Mouse (Mus musculus): ENCODE results near the gene Fbxo33. TPM values are rescaled to one million over a fixed set of nuclear protein-coding genes. Genes with fewer than 3 reads are reported as not detected.

Fbxo33 gene
- total RNA-seq, 2 experiments from 2014 or later, result 35.1 to 42.7 TPM

- no peak for DNase-seq (ENCODE audit: low spot score in 2 of 2)
- intact Hi-C loops (cut with DNase I), result no loop called here
Observed at GRCm38 (mm10) chr12:59206208-59206999, 13.1 kb downstream of the Fbxo33 start.

DNA sequence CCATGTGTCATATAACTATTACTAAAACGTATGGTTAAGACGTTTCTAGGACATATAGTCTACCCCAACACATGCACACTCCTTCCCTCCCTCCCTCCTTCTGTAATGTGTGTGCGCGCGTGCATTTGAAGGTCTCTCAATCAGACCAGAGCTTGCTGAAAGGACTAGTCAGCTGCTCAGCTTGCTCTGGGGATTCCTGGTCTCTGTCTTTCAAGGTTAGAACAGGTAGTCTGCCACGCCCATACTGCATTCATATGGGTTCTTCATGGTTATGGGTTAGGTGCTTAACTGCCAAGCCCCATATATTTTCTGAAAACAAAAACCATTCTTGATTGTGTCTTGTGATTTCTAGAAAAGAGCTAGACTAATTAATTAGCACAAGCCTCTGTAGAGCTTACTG, 14.0 kb downstream of the Fbxo33 start:
- DNase-seq (ENCODE audit: low spot score in 2 of 2), result no peak
- intact Hi-C loops (cut with DNase I), result no loop called here

DNA sequence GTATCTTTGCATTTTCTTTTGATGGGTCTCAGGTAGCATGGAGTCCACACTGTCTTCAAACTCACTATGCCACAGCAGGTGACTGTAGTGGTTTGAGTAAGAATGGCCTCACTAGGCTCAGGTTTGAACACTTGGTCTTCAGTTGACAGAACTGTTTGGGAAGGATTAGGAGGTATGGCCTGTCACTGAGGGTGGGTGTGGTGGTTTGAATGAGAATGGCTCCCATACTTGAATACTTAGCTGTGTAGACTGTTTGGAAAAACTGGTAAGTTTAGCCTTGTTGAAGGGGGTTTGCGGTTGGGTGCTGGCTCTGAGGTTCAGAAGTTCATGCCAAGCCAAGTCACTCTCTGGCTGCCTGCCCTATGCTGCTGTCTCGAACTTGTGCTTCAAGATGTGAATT, 20.2 kb downstream of the Fbxo33 start:
- DNase-seq (ENCODE audit: low spot score in 2 of 2), result no peak
- intact Hi-C loops (cut with DNase I), result no loop called here

- intact Hi-C loops (cut with DNase I), result no loop called here
- no peak for DNase-seq (ENCODE audit: low spot score in 2 of 2)
Observed at GRCm38 (mm10) chr12:59198750-59199149, 20.8 kb downstream of the Fbxo33 start.

DNA sequence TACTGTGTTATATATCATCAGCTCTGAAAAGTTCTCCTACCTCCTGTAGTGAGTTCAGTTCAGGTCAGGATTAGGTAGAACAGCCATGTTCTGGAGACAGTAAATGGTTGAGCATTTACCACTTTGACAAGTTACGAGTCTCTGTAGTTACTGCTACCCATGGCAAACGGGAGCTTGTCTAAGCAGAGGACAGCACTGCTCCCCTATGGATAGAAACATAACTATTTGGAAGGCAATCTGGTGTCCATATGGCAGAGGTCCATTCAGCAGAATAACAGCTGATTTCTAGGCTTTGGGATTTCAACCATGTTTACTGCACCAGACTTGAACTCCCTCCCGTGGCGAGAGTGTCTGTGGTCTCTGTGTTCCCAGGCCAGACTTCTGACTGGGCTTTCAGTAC, 23.6 kb downstream of the Fbxo33 start:
- DNase-seq (ENCODE audit: low spot score in 2 of 2), result no peak
- intact Hi-C loops (cut with DNase I), result no loop called here

DNA sequence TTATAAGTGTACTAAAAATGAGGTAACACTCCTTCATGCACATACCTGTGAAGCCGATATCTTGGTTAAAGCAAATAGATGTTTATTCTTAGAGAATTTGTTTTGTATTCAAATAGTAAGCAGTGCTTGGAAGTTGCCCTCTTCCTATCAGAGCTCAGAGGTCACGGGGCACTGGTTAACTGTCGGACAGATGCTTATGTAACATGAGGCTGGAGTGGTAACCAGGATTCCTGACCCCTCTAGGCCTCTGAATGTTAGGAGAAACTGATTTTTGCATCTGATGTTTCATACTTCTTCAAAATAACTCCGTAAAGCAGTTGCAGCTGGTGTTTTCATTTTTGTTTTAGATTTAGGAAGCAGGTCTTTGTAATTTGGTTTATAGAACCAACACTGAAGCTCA, 24.5 kb downstream of the Fbxo33 start:
- intact Hi-C loops (cut with DNase I), result no loop called here
- no peak for DNase-seq (ENCODE audit: low spot score in 2 of 2)

DNA sequence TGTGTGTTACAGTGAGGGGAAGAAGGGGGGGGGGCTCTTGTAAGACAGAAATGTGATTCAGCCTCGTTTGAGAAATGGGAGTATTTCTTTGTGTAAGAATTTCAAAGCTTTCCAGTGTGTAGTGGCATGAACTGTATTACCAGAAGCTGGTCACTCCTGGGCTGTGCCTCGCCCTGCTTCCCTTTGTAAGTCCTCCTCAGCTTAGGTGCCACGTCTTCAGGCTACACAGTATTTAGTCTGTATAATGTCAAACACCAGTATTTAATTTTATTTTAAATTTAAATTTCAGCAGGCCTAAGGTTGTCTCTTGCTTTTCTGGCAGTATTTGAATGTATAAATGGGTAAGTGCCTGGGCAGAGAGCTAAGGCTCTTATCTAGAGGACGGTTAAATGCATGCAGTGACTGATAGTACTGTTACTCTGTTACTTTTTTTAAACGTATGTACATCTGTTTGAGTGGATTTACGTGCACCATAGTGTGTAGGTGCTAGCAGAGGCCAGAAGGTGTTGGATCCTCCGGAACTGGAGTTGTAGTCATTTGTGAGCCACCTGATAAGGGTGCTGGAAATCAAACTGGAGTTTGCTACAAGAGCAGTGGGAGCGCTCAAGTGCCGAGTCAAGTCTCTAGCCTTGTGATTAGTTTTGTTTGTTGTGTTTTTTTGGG, 25.1 kb downstream of the Fbxo33 start:
- intact Hi-C loops (cut with DNase I), result no loop called here
- DNase-seq (ENCODE audit: low spot score in 2 of 2), result no peak

- intact Hi-C loops (cut with DNase I), result no loop called here
Observed at GRCm38 (mm10) chr12:59193637-59194036, 25.9 kb downstream of the Fbxo33 start.

DNA sequence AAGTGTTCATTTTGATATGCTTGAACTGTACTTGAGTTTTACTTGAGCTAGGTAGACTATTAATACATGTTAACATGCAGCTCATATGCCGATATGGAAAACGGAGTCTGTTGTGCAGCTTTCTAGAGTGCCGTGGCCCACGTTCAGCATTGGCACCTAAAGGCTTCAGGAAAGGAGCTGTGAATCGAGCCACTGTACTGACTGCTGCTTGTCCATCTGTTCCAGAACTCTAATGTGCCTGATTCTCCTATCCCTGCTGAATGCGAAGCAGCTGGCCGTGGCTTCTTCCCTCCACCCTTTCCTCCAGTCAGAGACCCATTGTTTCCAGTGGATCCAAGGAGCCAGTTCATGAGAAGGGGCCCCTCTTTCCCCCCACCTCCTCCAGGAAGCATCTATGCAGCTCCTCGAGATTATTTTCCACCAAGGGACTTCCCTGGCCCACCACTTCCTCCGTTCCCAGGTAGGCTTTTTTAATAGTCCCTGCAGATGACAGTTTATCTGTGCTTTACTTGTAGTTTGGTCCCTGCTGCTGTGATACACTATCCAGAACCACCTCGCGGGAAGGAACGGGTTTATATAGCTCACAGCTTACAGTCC, 31.3 kb downstream of the Fbxo33 start:
- intact Hi-C loops (cut with DNase I), result no loop called here
- peak; percentile 13 to 19 for DNase-seq (ENCODE audit: low spot score in 2 of 2)

More at GRCm38 (mm10) chr12:59193637-59194036, 25.9 kb downstream of the Fbxo33 start:
- no peak for DNase-seq (ENCODE audit: low spot score in 2 of 2)

DNA sequence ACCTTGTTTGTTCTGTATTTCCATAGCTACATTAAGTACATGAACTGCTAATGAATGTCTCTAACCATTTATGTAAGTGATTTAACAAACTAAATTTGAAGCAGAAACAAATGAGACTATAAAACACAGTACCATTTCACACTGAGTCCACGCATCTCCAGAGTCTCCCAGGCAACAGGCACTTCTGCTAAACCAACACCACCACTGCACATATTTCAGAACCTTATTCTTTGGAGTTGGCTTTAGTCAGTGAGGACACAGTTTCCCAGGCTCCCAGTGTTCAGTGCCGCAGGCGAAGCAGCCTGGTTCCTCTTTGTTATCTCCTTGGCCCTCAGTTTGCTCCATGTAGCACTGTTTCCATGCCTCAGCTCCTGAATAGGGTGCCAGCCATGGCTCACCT, 41.7 kb downstream of the Fbxo33 start:
- DNase-seq (ENCODE audit: low spot score in 2 of 2), result peak; percentile 44 to 49
- intact Hi-C loops (cut with DNase I), result no loop called here

- DNase-seq (ENCODE audit: low spot score in 2 of 2), result no peak
- intact Hi-C loops (cut with DNase I), result no loop called here
Observed at GRCm38 (mm10) chr12:59169935-59170334, 49.6 kb downstream of the Fbxo33 start.

GRCm38 (mm10) chr12:59166557-59166956, 53.0 kb downstream of the Fbxo33 start:
- no peak for DNase-seq (ENCODE audit: low spot score in 2 of 2)
- intact Hi-C loops (cut with DNase I), result no loop called here

- intact Hi-C loops (cut with DNase I), result no loop called here
- DNase-seq (ENCODE audit: low spot score in 2 of 2), result no peak
Observed at GRCm38 (mm10) chr12:59164522-59164921, 55.0 kb downstream of the Fbxo33 start.

- no peak for DNase-seq (ENCODE audit: low spot score in 2 of 2)
- intact Hi-C loops (cut with DNase I), result no loop called here
Observed at GRCm38 (mm10) chr12:59162797-59163196, 56.7 kb downstream of the Fbxo33 start.

DNA sequence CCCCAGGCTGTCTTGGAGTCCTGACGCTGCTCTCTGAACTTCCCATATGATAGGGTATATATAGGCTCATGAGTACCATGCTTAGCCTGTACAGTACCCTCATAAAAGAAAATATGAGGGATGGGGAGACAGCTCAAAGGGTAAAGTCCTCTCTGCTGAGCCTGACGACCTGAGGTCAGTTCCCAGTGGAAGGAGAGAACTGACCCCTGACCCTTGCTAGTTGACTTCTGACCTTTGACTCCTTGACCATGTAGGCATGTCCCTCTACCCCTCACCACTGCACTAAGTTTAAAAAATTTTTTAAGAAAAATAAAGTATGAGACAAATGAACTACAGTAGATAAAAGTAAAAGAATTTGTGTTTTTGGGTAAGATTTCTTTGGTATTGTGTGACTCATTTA, 58.4 kb downstream of the Fbxo33 start:
- no peak for DNase-seq (ENCODE audit: low spot score in 2 of 2)
- intact Hi-C loops (cut with DNase I), result no loop called here

Small RNAs within 50 kb of the gene (microRNA-seq; reads per million reads assigned to microRNA genes)
- gene Gm27284, result 0 reads per million in 2 experiments

Other genes starting within 250 kb of the Fbxo33 start
- gene Sec23a, start 207.7 kb downstream of the Fbxo33 start, total RNA-seq (2021), result 100 to 1,000 TPM; 123 to 127 TPM
- gene Gemin2, start 206.3 kb downstream of the Fbxo33 start, total RNA-seq (2021), result 1 to 10 TPM; 6.3 to 9.0 TPM
- 100 to 1,000 TPM; 107 to 121 TPM for gene Trappc6b, start 158.3 kb downstream of the Fbxo33 start, total RNA-seq (2021)
- 10 to 100 TPM; 46.0 to 51.0 TPM for gene Pnn, start 152.8 kb downstream of the Fbxo33 start, total RNA-seq (2021)
- gene Mia2, start 123.9 kb downstream of the Fbxo33 start, total RNA-seq (2021), result 10 to 100 TPM; 46.3 to 47.9 TPM

Data from left cerebral cortex, postnatal 14 days (tissue).